In the genomic region with DNA sequence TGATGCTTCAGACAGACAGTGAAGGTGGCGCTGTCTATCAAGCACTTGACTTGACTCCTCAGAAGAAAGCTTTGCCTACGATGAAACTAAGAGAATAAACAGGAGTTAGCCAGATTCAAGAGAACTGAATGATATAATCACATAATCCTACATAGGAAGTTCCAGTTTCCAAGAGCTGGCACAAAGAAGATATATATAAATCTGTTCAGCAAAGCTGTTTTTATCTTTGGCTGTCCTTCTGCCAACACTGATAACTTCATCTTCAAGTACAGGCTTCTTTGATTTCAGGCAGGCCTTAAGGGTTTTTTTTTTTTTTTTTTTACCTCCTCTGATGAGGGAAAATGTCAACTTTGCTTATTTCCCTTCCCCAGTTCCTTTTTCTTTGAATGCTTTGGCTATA, we compare ENCODE assay signal across 32 mouse cellular contexts. TPM values are rescaled to one million over a fixed set of nuclear protein-coding genes. Genes with fewer than 3 reads are reported as not detected.
DNase-seq lines count a peak whose midpoint lies in the region; ATAC-seq and TF ChIP-seq lines count a peak whose summit lies in the region.
"Had no signal": no experiment of that assay in that cellular context is flagged by ENCODE, and none has a peak within 500 bp of the region (broad histone marks: within the 10 kb centered on the region; RNA-seq: fewer than 3 reads in every experiment).

No protein-coding gene starts in this region.

- H3K36me3 ChIP-seq in hindbrain, postnatal 0 days (ENCODE audit: insufficient read depth, low read length) = no peaks in the 10 kb centered on the region
- H3K36me3 ChIP-seq in hindbrain, embryonic 11.5 days (ENCODE audit: control insufficient read depth, insufficient read depth, low read length) = no peaks in the 10 kb centered on the region
- H3K36me3 ChIP-seq in midbrain, embryonic 11.5 days (ENCODE audit: control insufficient read depth, insufficient read depth, low read length) = no peaks in the 10 kb centered on the region
- no peaks in the 10 kb centered on the region for H3K36me3 ChIP-seq in midbrain, embryonic 14.5 days (ENCODE audit: control insufficient read depth, insufficient read depth, low read length)
- no peaks in the 10 kb centered on the region for H3K36me3 ChIP-seq in forebrain, postnatal 0 days (ENCODE audit: insufficient read depth)
- H3K36me3 ChIP-seq: heart, embryonic 10.5 days; hindbrain, embryonic 15.5 days; intestine, embryonic 15.5 days; limb, embryonic 13.5 days; liver, embryonic 12.5 days had no signal

- H3K27ac ChIP-seq in hindbrain, postnatal 0 days = 0 out of 2 replicates have a peak overlapping the region, but pooled peaks have one; percentile 11
- no peak overlapping the region for H3K27ac ChIP-seq in hindbrain, embryonic 11.5 days (ENCODE audit: low read depth, low read length)
- no peak overlapping the region; the same call in 1 of the 2 replicates for H3K27ac ChIP-seq in midbrain, embryonic 11.5 days (ENCODE audit: low read depth, low read length)
- H3K27ac ChIP-seq in midbrain, embryonic 14.5 days (replicated peaks; ENCODE audit: low read depth, low read length) = no peak overlapping the region
- H3K27ac ChIP-seq in forebrain, postnatal 0 days (ENCODE audit: low read depth, low read length) = peak overlapping the region; percentile 57; the same call in 1 of the 2 replicates
- H3K27ac ChIP-seq: heart, embryonic 10.5 days; hindbrain, embryonic 15.5 days; intestine, embryonic 15.5 days; limb, embryonic 13.5 days; liver, embryonic 12.5 days had no signal

- H3K4me2 ChIP-seq in hindbrain, postnatal 0 days (ENCODE audit: low read depth, low read length) = no peak overlapping the region
- H3K4me2 ChIP-seq in hindbrain, embryonic 11.5 days (replicated peaks; ENCODE audit: low read depth, low read length) = no peak overlapping the region
- no peak overlapping the region for H3K4me2 ChIP-seq in midbrain, embryonic 11.5 days
- no peak overlapping the region for H3K4me2 ChIP-seq in midbrain, embryonic 14.5 days (ENCODE audit: low read length)
- no peak overlapping the region for H3K4me2 ChIP-seq in forebrain, postnatal 0 days (ENCODE audit: low read depth)
- H3K4me2 ChIP-seq: hindbrain, embryonic 15.5 days; intestine, embryonic 15.5 days; limb, embryonic 13.5 days; liver, embryonic 12.5 days had no signal

- no peak for DNase-seq in hindbrain, postnatal 0 days (ENCODE audit: low spot score)
- no peak for DNase-seq in hindbrain, embryonic 11.5 days (ENCODE audit: low spot score)
- no peak for DNase-seq in midbrain, embryonic 11.5 days (ENCODE audit: low spot score, missing footprints)
- DNase-seq in midbrain, embryonic 14.5 days = no peak
- peak; percentile 40 for DNase-seq in brain, embryonic 18.5 days (ENCODE audit: low read depth, low spot score)
- DNase-seq in forebrain, postnatal 0 days = peak; percentile 53
- no peak for DNase-seq in embryo, embryonic 11 days
- DNase-seq: adrenal gland, postnatal 10 days; cerebellum, adult 9-10 months; gastrocnemius, postnatal 10 days; heart, postnatal 4 days; kidney, adult 8-10 months; kidney, postnatal 10 days; lung, adult 18-20 months; lung, postnatal 14 days; thymus, adult 2 months; thymus, postnatal 4 days had no signal

- H3K9ac ChIP-seq in hindbrain, postnatal 0 days (replicated peaks; ENCODE audit: low read length) = no peak overlapping the region
- no peak overlapping the region for H3K9ac ChIP-seq in hindbrain, embryonic 11.5 days (ENCODE audit: low read depth, low read length)
- no peak overlapping the region for H3K9ac ChIP-seq in midbrain, embryonic 11.5 days (ENCODE audit: low read length)
- no peak overlapping the region for H3K9ac ChIP-seq in midbrain, embryonic 14.5 days (replicated peaks; ENCODE audit: low read length)
- no peak overlapping the region for H3K9ac ChIP-seq in forebrain, postnatal 0 days
- H3K9ac ChIP-seq: hindbrain, embryonic 15.5 days; intestine, embryonic 15.5 days; limb, embryonic 13.5 days; liver, embryonic 12.5 days had no signal

- H3K4me3 ChIP-seq in hindbrain, postnatal 0 days (ENCODE audit: low read length) = no peak overlapping the region
- no peak overlapping the region for H3K4me3 ChIP-seq in hindbrain, embryonic 11.5 days (ENCODE audit: low read depth, low read length)
- H3K4me3 ChIP-seq in midbrain, embryonic 11.5 days (ENCODE audit: low read depth, low read length) = no peak overlapping the region
- no peak overlapping the region for H3K4me3 ChIP-seq in midbrain, embryonic 14.5 days (replicated peaks; ENCODE audit: low read depth, low read length)
- no peak overlapping the region for H3K4me3 ChIP-seq in forebrain, postnatal 0 days (ENCODE audit: low read depth, low read length)
- H3K4me3 ChIP-seq: heart, embryonic 10.5 days; hindbrain, embryonic 15.5 days; intestine, embryonic 15.5 days; limb, embryonic 13.5 days; liver, embryonic 12.5 days had no signal

- no peaks in the 10 kb centered on the region for H3K4me1 ChIP-seq in hindbrain, postnatal 0 days (ENCODE audit: insufficient read depth, low read length)
- no peaks in the 10 kb centered on the region for H3K4me1 ChIP-seq in hindbrain, embryonic 11.5 days (replicated peaks; ENCODE audit: control insufficient read depth, insufficient read depth, low read length)
- peaks cover 4% of the 10 kb centered on the region; the same call in 1 of the 2 replicates for H3K4me1 ChIP-seq in midbrain, embryonic 11.5 days (ENCODE audit: control insufficient read depth, insufficient read depth, low read length)
- no peaks in the 10 kb centered on the region for H3K4me1 ChIP-seq in midbrain, embryonic 14.5 days (ENCODE audit: control insufficient read depth, insufficient read depth, low read length)
- no peaks in the 10 kb centered on the region for H3K4me1 ChIP-seq in forebrain, postnatal 0 days (ENCODE audit: insufficient read depth)
- H3K4me1 ChIP-seq: heart, embryonic 10.5 days; hindbrain, embryonic 15.5 days; intestine, embryonic 15.5 days; limb, embryonic 13.5 days; liver, embryonic 12.5 days had no signal

- H3K9me3 ChIP-seq in hindbrain, postnatal 0 days (ENCODE audit: low read length) = no peaks in the 10 kb centered on the region
- no peaks in the 10 kb centered on the region for H3K9me3 ChIP-seq in hindbrain, embryonic 11.5 days (ENCODE audit: control insufficient read depth, low read length)
- H3K9me3 ChIP-seq in midbrain, embryonic 11.5 days (ENCODE audit: control insufficient read depth, low read length) = no peaks in the 10 kb centered on the region
- no peaks in the 10 kb centered on the region for H3K9me3 ChIP-seq in midbrain, embryonic 14.5 days (ENCODE audit: control insufficient read depth, low read length)
- H3K9me3 ChIP-seq in forebrain, postnatal 0 days (ENCODE audit: low read length) = no peaks in the 10 kb centered on the region
- H3K9me3 ChIP-seq: heart, embryonic 10.5 days; hindbrain, embryonic 15.5 days; intestine, embryonic 15.5 days; limb, embryonic 13.5 days; liver, embryonic 12.5 days had no signal

- TF ChIP-seq CTCF in hindbrain, postnatal 0 days (IDR thresholded peaks at IDR 0.05; ENCODE audit: low read depth) = no peak
- TF ChIP-seq CTCF in forebrain, postnatal 0 days (IDR thresholded peaks at IDR 0.05; ENCODE audit: low read depth) = no peak

- no peak for ATAC-seq in hindbrain, postnatal 0 days
- ATAC-seq in hindbrain, embryonic 11.5 days (ENCODE audit: low FRiP score) = no peak
- ATAC-seq in midbrain, embryonic 11.5 days (ENCODE audit: low FRiP score) = peak; percentile 1; the same call in 1 of the 2 replicates
- ATAC-seq in midbrain, embryonic 14.5 days (ENCODE audit: low FRiP score, low TSS enrichment) = no peak
- ATAC-seq in forebrain, postnatal 0 days = peak; percentile 84
- ATAC-seq: intestine, embryonic 15.5 days; liver, embryonic 12.5 days had no signal

- 61% methylated on average over 2 of the region's 2 CpGs for WGBS in hindbrain, postnatal 0 days
- WGBS in hindbrain, embryonic 11.5 days = 84% methylated on average over 2 of the region's 2 CpGs
- 67% methylated on average over 2 of the region's 2 CpGs for WGBS in midbrain, embryonic 11.5 days
- 52% methylated on average over 2 of the region's 2 CpGs for WGBS in midbrain, embryonic 14.5 days
- 46% methylated on average over 2 of the region's 2 CpGs for WGBS in forebrain, postnatal 0 days

- H3K27me3 ChIP-seq in hindbrain, postnatal 0 days (ENCODE audit: insufficient read depth, low read length) = no peaks in the 10 kb centered on the region
- no peaks in the 10 kb centered on the region for H3K27me3 ChIP-seq in hindbrain, embryonic 11.5 days (ENCODE audit: control insufficient read depth, insufficient read depth, low read length)
- no peaks in the 10 kb centered on the region for H3K27me3 ChIP-seq in midbrain, embryonic 11.5 days (ENCODE audit: control insufficient read depth, insufficient read depth, low read length)
- H3K27me3 ChIP-seq in midbrain, embryonic 14.5 days (ENCODE audit: control insufficient read depth, insufficient read depth, low read length) = no peaks in the 10 kb centered on the region
- no peaks in the 10 kb centered on the region for H3K27me3 ChIP-seq in forebrain, postnatal 0 days (ENCODE audit: insufficient read depth, low read length)
- H3K27me3 ChIP-seq: hindbrain, embryonic 15.5 days; intestine, embryonic 15.5 days; limb, embryonic 13.5 days; liver, embryonic 12.5 days had no signal

RNA-seq across cellular contexts. Expression of a gene that starts 44.7 kb away (rescaled TPM):
- 1.5 and 1.7 TPM in 2 replicates for total RNA-seq in hindbrain, postnatal 0 days (2014; rRNA removed)
- 1.5 and 2.0 TPM in 2 replicates for polyA plus RNA-seq in hindbrain, postnatal 0 days (2015; fragmentation: Nextera tagmentation; extraction: Ambion mirVana)
- polyA plus RNA-seq in hindbrain, embryonic 11.5 days (2014; fragmentation: Nextera tagmentation; extraction: Ambion mirVana) = 1.4 and 2.6 TPM in 2 replicates
- 0.08 and 0.18 TPM in 2 replicates for polyA plus RNA-seq in midbrain, embryonic 11.5 days (2014; fragmentation: Nextera tagmentation; extraction: Ambion mirVana)
- polyA plus RNA-seq in midbrain, embryonic 14.5 days (2014; fragmentation: Nextera tagmentation; extraction: Ambion mirVana) = 1.3 and 1.6 TPM in 2 replicates
- 1.5 and 1.6 TPM in 2 replicates for total RNA-seq in forebrain, postnatal 0 days (2014; rRNA removed)
- polyA plus RNA-seq in forebrain, postnatal 0 days (2015; fragmentation: Nextera tagmentation; extraction: Ambion mirVana) = 1.3 and 1.5 TPM in 2 replicates
- total RNA-seq: common myeloid progenitor, adult 5-6 weeks; granulocyte monocyte progenitor cell, adult 5-6 weeks; megakaryocyte progenitor cell, adult 5-6 weeks had no signal
- polyA plus RNA-seq: C2C12; intestine, embryonic 15.5 days; small intestine, adult 2 months; stomach, embryonic 16.5 days had no signal

RNA-seq across cellular contexts. Expression of a gene that starts 57.7 kb away (rescaled TPM):
- total RNA-seq in hindbrain, postnatal 0 days (2014; rRNA removed) = 17.1 and 24.3 TPM in 2 replicates
- polyA plus RNA-seq in hindbrain, postnatal 0 days (2015; fragmentation: Nextera tagmentation; extraction: Ambion mirVana) = 596 and 598 TPM in 2 replicates
- 255 and 274 TPM in 2 replicates for polyA plus RNA-seq in hindbrain, embryonic 11.5 days (2014; fragmentation: Nextera tagmentation; extraction: Ambion mirVana)
- 258 TPM in 2 replicates for polyA plus RNA-seq in midbrain, embryonic 11.5 days (2014; fragmentation: Nextera tagmentation; extraction: Ambion mirVana)
- 348 and 442 TPM in 2 replicates for polyA plus RNA-seq in midbrain, embryonic 14.5 days (2014; fragmentation: Nextera tagmentation; extraction: Ambion mirVana)
- total RNA-seq in forebrain, postnatal 0 days (2014; rRNA removed) = 54.9 and 82.2 TPM in 2 replicates
- polyA plus RNA-seq in forebrain, postnatal 0 days (2015; fragmentation: Nextera tagmentation; extraction: Ambion mirVana) = 469 and 592 TPM in 2 replicates

RNA-seq across cellular contexts. Expression of a gene that starts 57.8 kb away (rescaled TPM):
- 0.11 and 0.31 TPM in 2 replicates for total RNA-seq in hindbrain, postnatal 0 days (2014; rRNA removed)
- 0.11 and 0.24 TPM in 2 replicates for polyA plus RNA-seq in hindbrain, postnatal 0 days (2015; fragmentation: Nextera tagmentation; extraction: Ambion mirVana)
- polyA plus RNA-seq in hindbrain, embryonic 11.5 days (2014; fragmentation: Nextera tagmentation; extraction: Ambion mirVana) = not detected in 2 replicates
- polyA plus RNA-seq in midbrain, embryonic 11.5 days (2014; fragmentation: Nextera tagmentation; extraction: Ambion mirVana) = not detected in 2 replicates
- polyA plus RNA-seq in midbrain, embryonic 14.5 days (2014; fragmentation: Nextera tagmentation; extraction: Ambion mirVana) = 0.09 TPM in 1 of 2 replicates, not detected in the other
- total RNA-seq in forebrain, postnatal 0 days (2014; rRNA removed) = not detected in 2 replicates
- polyA plus RNA-seq in forebrain, postnatal 0 days (2015; fragmentation: Nextera tagmentation; extraction: Ambion mirVana) = 0.05 TPM in 1 of 2 replicates, not detected in the other
- total RNA-seq: common myeloid progenitor, adult 5-6 weeks; granulocyte monocyte progenitor cell, adult 5-6 weeks; left cerebral cortex, adult 8-10 months; megakaryocyte progenitor cell, adult 5-6 weeks; midbrain, postnatal 0 days had no signal
- polyA plus RNA-seq: C2C12; embryonic facial prominence, embryonic 11.5 days; heart, embryonic 10.5 days; intestine, embryonic 15.5 days; limb, embryonic 13.5 days; neural tube, embryonic 14.5 days; small intestine, adult 2 months had no signal

Comparison
In these comparisons a context has a peak if more than half of its experiments do, and no peak if none do; other contexts are left out.
1. ATAC-seq: peak in midbrain, embryonic 11.5 days (single experiment) and forebrain, postnatal 0 days (single experiment); none in hindbrain, postnatal 0 days (single experiment), hindbrain, embryonic 11.5 days (single experiment) and midbrain, embryonic 14.5 days (single experiment).
2. H3K27ac ChIP-seq: peak in hindbrain, postnatal 0 days (single experiment) and forebrain, postnatal 0 days (single experiment); none in hindbrain, embryonic 11.5 days (single experiment), midbrain, embryonic 11.5 days (single experiment) and midbrain, embryonic 14.5 days (single experiment).
3. DNase-seq: peak in brain, embryonic 18.5 days (single experiment) and forebrain, postnatal 0 days (single experiment); none in hindbrain, postnatal 0 days (single experiment), hindbrain, embryonic 11.5 days (single experiment), midbrain, embryonic 11.5 days (single experiment), midbrain, embryonic 14.5 days (single experiment) and embryo, embryonic 11 days (single experiment).